Mouse (Mus musculus) ES-E14 (cell line): ENCODE data around the gene Igflr1.

ENCODE experiments used
- MAFK ChIP-seq: IDR thresholded peaks from 2 replicates; pipeline ENCODE4 v1.6.1; 2014; ENCODE audit warnings: mild to moderate bottlenecking, low read depth, low read length, inconsistent platforms; ENCODE audit not compliant: insufficient read depth
- ZNF384 ChIP-seq: IDR thresholded peaks from 2 replicates; pipeline ENCODE4 v1.6.1; 2012; ENCODE audit warnings: low read depth, low read length, inconsistent platforms

DNA sequence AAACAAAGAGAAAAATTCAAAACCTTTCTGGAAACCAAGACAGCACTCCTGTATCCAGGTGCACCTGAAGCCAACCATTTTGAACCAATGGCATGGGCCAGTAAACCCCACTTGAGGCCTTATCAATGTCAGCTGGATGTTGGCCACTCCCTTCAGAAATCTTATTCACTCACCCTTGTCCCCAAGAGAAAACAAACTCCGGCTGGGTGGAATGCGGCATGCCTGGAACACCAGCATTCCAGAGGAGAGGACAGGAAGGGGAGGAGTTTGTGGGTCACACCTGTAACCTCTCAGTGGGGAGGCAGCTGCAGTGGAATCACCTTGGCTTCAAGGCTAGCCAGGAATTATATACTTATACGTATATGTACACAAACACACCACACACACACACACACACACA, 37.4 kb downstream of the Igflr1 start:
- TF ChIP-seq ZNF384: no peak
- TF ChIP-seq MAFK: no peak
